Mouse (Mus musculus) C2C12 (cell line): ENCODE measurements around the gene C1ql3. TPM values are rescaled to one million over a fixed set of nuclear protein-coding genes. Genes with fewer than 3 reads are reported as not detected.

Experiments
- H3K27me3 ChIP-seq: one replicate; pipeline ENCODE4 v1.6.1; 2011; ENCODE audit not compliant: control insufficient read depth, insufficient read depth, insufficient read length
- H3K36me3 ChIP-seq: one replicate; pipeline ENCODE4 v1.6.1; 2011; ENCODE audit not compliant: control insufficient read depth, insufficient read depth
- H3K4me3 ChIP-seq: one replicate; pipeline ENCODE4 v1.5.1; 2011; ENCODE audit warnings: mild to moderate bottlenecking, control low read depth; ENCODE audit not compliant: poor library complexity, insufficient read depth, severe bottlenecking
- H3K79me2 ChIP-seq: one replicate; pipeline ENCODE4 v1.6.1; 2011; ENCODE audit not compliant: control insufficient read depth, insufficient read depth
- H3K79me3 ChIP-seq: one replicate; pipeline ENCODE4 v1.6.1; 2011; ENCODE audit warnings: low read depth, control low read depth
- H3ac ChIP-seq: one replicate; pipeline ENCODE3; 2011; ENCODE audit warnings: low read depth; ENCODE audit not compliant: control insufficient read depth, insufficient read length
- CEBPB ChIP-seq: IDR thresholded peaks from one replicate; pipeline ENCODE4 v1.6.1; 2011; ENCODE audit warnings: low read depth, mild to moderate bottlenecking, control low read depth, moderate library complexity
- CTCF ChIP-seq: IDR thresholded peaks from one replicate; pipeline ENCODE4 v1.5.1; 2011; ENCODE audit not compliant: control insufficient read depth, insufficient read depth, insufficient read length
- FOSL1 ChIP-seq: IDR thresholded peaks from one replicate; pipeline ENCODE4 v1.8.0; 2011; ENCODE audit warnings: mild to moderate bottlenecking, low read length; ENCODE audit not compliant: poor library complexity, insufficient read depth, severe bottlenecking
- MAX ChIP-seq: IDR thresholded peaks from one replicate; pipeline ENCODE4 v1.6.1; 2011; ENCODE audit warnings: mild to moderate bottlenecking, control low read depth
- MYOD1 ChIP-seq: IDR thresholded peaks from one replicate; pipeline ENCODE4 v1.6.1; 2011; ENCODE audit warnings: low read depth; ENCODE audit not compliant: control insufficient read depth, insufficient read length
- MYOG ChIP-seq: IDR thresholded peaks from one replicate; pipeline ENCODE4 v1.6.1; 2011; ENCODE audit not compliant: control insufficient read depth, insufficient read length; ENCODE audit errors: extremely low read depth
- USF1 ChIP-seq: IDR thresholded peaks from one replicate; pipeline ENCODE4 v1.6.1; 2011; ENCODE audit warnings: low read depth, mild to moderate bottlenecking, control low read depth, moderate library complexity
- long read RNA-seq, 2 experiments: library from polyadenylated mRNA; unstranded; transcript quantifications; one replicate each; pipeline ENCODE4 v2.0.0; 2019 to 2020
- polyA plus RNA-seq: library from polyadenylated mRNA; unstranded; fragments of >200 nt; fragmentation: generic; extraction: Trizol; gene quantifications from one replicate; pipeline ENCODE4 v1.2.1, GENCODE M21; 2012; ENCODE audit warnings: missing spikeins

C1ql3 gene
- not detected for polyA plus RNA-seq
- long read RNA-seq, experiment 1: 0 reads
- long read RNA-seq, experiment 2: 0 reads

GRCm38 (mm10) chr2:13011472-13011871, at the start of gene C1ql3:
C1ql3 (minus strand) TSS chr2:13011806.
- no peak within 1 kb of the TSS for H3ac ChIP-seq
- H3K4me3 ChIP-seq: no peak within 1 kb of the TSS
- H3K79me2 ChIP-seq: no peaks in the 10 kb centered on the region
- TF ChIP-seq MAX (no peak), FOSL1 (no peak), MYOG (no peak), CTCF (no peak), CEBPB (no peak), MYOD1 (no peak), USF1 (no peak)
- H3K79me3 ChIP-seq: no peaks in the 10 kb centered on the region
- H3K36me3 ChIP-seq: no peaks in the 10 kb centered on the region
- H3K27me3 ChIP-seq: peaks cover 23% of the 10 kb centered on the region

GRCm38 (mm10) chr2:13060426-13061170, 49.0 kb upstream of the C1ql3 start:
- no peak overlapping the region for H3ac ChIP-seq
- H3K4me3 ChIP-seq: no peak overlapping the region
- H3K79me3 ChIP-seq: no peaks in the 10 kb centered on the region
- TF ChIP-seq MYOD1 (no peak), MAX (no peak), CEBPB (no peak), CTCF (no peak), USF1 (no peak), MYOG (no peak), FOSL1 (no peak)
- H3K36me3 ChIP-seq: no peaks in the 10 kb centered on the region
- no peaks in the 10 kb centered on the region for H3K79me2 ChIP-seq
- no peaks in the 10 kb centered on the region for H3K27me3 ChIP-seq

- TF ChIP-seq MYOG (no peak), USF1 (no peak), CEBPB (no peak)
- Histone ChIP-seq H3K79me3 (no peaks in the 10 kb centered on the region), H3K36me3 (no peaks in the 10 kb centered on the region), H3K4me3 (no peak overlapping the region), H3K79me2 (no peaks in the 10 kb centered on the region), H3K27me3 (no peaks in the 10 kb centered on the region), H3ac (no peak overlapping the region)
Measured at GRCm38 (mm10) chr2:13048649-13049048, 37.0 kb upstream of the C1ql3 start.

GRCm38 (mm10) chr2:13044555-13044954, 32.9 kb upstream of the C1ql3 start:
- no peak overlapping the region for H3K4me3 ChIP-seq
- H3ac ChIP-seq: no peak overlapping the region
- no peaks in the 10 kb centered on the region for H3K79me2 ChIP-seq
- H3K27me3 ChIP-seq: no peaks in the 10 kb centered on the region
- H3K79me3 ChIP-seq: no peaks in the 10 kb centered on the region
- no peaks in the 10 kb centered on the region for H3K36me3 ChIP-seq
- TF ChIP-seq MYOD1 (no peak), CTCF (no peak), FOSL1 (no peak), MAX (no peak), USF1 (no peak), CEBPB (no peak), MYOG (no peak)

DNA sequence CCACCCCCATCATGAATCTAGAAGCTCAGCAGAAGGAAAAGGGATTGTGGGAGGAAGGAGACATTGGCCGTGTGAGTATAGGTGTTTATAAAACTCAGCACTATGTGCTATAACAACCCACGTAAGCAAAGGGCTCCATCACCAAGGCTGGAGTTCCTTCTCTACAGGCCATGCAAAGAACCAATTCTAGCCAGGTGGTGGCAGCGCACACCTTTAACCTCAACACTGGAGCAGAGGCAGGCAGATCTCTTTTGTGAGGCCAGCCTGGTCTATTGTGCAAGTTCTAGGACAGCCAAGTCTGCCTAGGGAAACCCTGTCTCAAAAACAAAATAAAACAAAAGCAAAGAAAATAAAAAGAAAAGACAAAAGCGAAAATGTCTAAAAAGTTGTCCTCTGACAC, 28.2 kb upstream of the C1ql3 start:
- TF ChIP-seq MAX (no peak), MYOD1 (no peak), USF1 (no peak), MYOG (no peak), CEBPB (no peak)
- no peak overlapping the region for H3ac ChIP-seq
- H3K27me3 ChIP-seq: peaks cover 4% of the 10 kb centered on the region
- H3K79me3 ChIP-seq: no peaks in the 10 kb centered on the region
- no peak overlapping the region for H3K4me3 ChIP-seq
- H3K36me3 ChIP-seq: no peaks in the 10 kb centered on the region
- H3K79me2 ChIP-seq: no peaks in the 10 kb centered on the region

DNA sequence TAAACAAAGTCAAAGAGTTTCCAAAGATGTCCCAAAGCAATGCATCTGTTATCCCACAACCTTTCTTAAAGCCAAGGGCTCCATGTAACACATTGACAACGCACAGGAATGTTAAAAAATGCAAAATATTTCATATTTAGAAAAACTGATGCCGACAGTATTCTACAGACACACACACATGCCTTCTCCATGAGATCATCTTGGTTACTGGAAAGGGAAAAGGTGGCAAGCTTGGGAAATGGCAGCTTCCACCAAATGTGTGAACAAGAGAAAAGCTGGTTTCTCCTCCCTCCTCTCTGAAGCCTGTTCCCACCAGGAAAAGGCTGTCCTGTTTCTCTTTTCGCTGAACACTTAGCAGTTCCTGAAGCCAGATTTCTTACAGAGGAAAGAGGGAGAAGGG, 27.2 kb upstream of the C1ql3 start:
- Histone ChIP-seq H3K79me2 (no peaks in the 10 kb centered on the region), H3K27me3 (peaks cover 4% of the 10 kb centered on the region), H3ac (no peak overlapping the region), H3K4me3 (no peak overlapping the region), H3K79me3 (no peaks in the 10 kb centered on the region), H3K36me3 (no peaks in the 10 kb centered on the region)
- TF ChIP-seq MYOD1 (no peak), MAX (no peak), CEBPB (no peak), CTCF (no peak), FOSL1 (no peak)
